8 mouse cellular contexts compared by ENCODE assay signal in genomic region chr15:41193240-41193639, GRCm38 (mm10).
A peak's percentile ranks its signal among the peaks of the same experiment; 100 is the strongest.
DNase-seq lines count a peak whose midpoint lies in the region; ATAC-seq and TF ChIP-seq lines count a peak whose summit lies in the region.

No protein-coding gene starts in this region.

- no peaks in the 10 kb centered on the region for H3K27me3 ChIP-seq in embryonic facial prominence, embryonic 11.5 days (ENCODE audit: control insufficient read depth, insufficient read depth, low read length)
- no peaks in the 10 kb centered on the region for H3K27me3 ChIP-seq in embryonic facial prominence, embryonic 10.5 days (replicated peaks; ENCODE audit: low read depth, poor library complexity, severe bottlenecking)
- no peaks in the 10 kb centered on the region for H3K27me3 ChIP-seq in kidney, adult 2 months (replicated peaks; ENCODE audit: control insufficient read depth, insufficient read depth, low read length)
- H3K27me3 ChIP-seq in stomach, postnatal 0 days (ENCODE audit: control insufficient read depth, insufficient read depth, low read length) = no peaks in the 10 kb centered on the region

- H3K27ac ChIP-seq in embryonic facial prominence, embryonic 11.5 days (replicated peaks; ENCODE audit: low read depth, low read length) = no peak overlapping the region
- H3K27ac ChIP-seq in embryonic facial prominence, embryonic 10.5 days (replicated peaks) = no peak overlapping the region
- no peak overlapping the region for H3K27ac ChIP-seq in kidney, adult 2 months (ENCODE audit: insufficient read depth, low read depth, low read length)
- no peak overlapping the region for H3K27ac ChIP-seq in stomach, postnatal 0 days (replicated peaks)

- H3K9ac ChIP-seq in embryonic facial prominence, embryonic 11.5 days (replicated peaks; ENCODE audit: low read length) = no peak overlapping the region
- no peak overlapping the region for H3K9ac ChIP-seq in stomach, postnatal 0 days (ENCODE audit: low read length)

- H3K4me2 ChIP-seq in embryonic facial prominence, embryonic 11.5 days (ENCODE audit: low read depth, low read length) = no peak overlapping the region
- no peak overlapping the region for H3K4me2 ChIP-seq in stomach, postnatal 0 days (replicated peaks; ENCODE audit: low read depth)

- DNase-seq in embryonic facial prominence, embryonic 11.5 days (ENCODE audit: low spot score) = peak; percentile 61
- DNase-seq in embryonic facial prominence, embryonic 10.5 days (ENCODE audit: low spot score) = no peak
- DNase-seq in thymus, postnatal 25 days = peak; percentile 12
- no peak for DNase-seq in thymus, postnatal 0 days (ENCODE audit: low spot score)
- peak; percentile 58 for DNase-seq in embryo, embryonic 11 days
- peak; percentile 72 for DNase-seq in kidney, adult 2 months
- DNase-seq in left cerebral cortex, postnatal 36 days (ENCODE audit: low spot score in 2 of 2) = peak; percentile 29 to 62
- DNase-seq in stomach, postnatal 0 days (ENCODE audit: low spot score) = no peak

- no peaks in the 10 kb centered on the region for H3K36me3 ChIP-seq in embryonic facial prominence, embryonic 11.5 days (replicated peaks; ENCODE audit: control insufficient read depth, insufficient read depth, low read depth, low read length)
- H3K36me3 ChIP-seq in embryonic facial prominence, embryonic 10.5 days (replicated peaks) = no peaks in the 10 kb centered on the region
- H3K36me3 ChIP-seq in kidney, adult 2 months (ENCODE audit: control insufficient read depth, insufficient read depth, low read length) = no peaks in the 10 kb centered on the region
- no peaks in the 10 kb centered on the region for H3K36me3 ChIP-seq in stomach, postnatal 0 days (ENCODE audit: control insufficient read depth, insufficient read depth, low read length)

- H3K9me3 ChIP-seq in embryonic facial prominence, embryonic 11.5 days (replicated peaks; ENCODE audit: control insufficient read depth, low read length) = no peaks in the 10 kb centered on the region
- H3K9me3 ChIP-seq in embryonic facial prominence, embryonic 10.5 days = no peaks in the 10 kb centered on the region
- H3K9me3 ChIP-seq in stomach, postnatal 0 days (ENCODE audit: control insufficient read depth, low read length) = no peaks in the 10 kb centered on the region

- H3K4me1 ChIP-seq in embryonic facial prominence, embryonic 11.5 days (ENCODE audit: control insufficient read depth, insufficient read depth, low read length) = no peaks in the 10 kb centered on the region
- no peaks in the 10 kb centered on the region for H3K4me1 ChIP-seq in embryonic facial prominence, embryonic 10.5 days
- H3K4me1 ChIP-seq in kidney, adult 2 months (ENCODE audit: control insufficient read depth, insufficient read depth, low read length) = no peaks in the 10 kb centered on the region
- no peaks in the 10 kb centered on the region for H3K4me1 ChIP-seq in stomach, postnatal 0 days (replicated peaks; ENCODE audit: control insufficient read depth, insufficient read depth)

- intact Hi-C loops in left cerebral cortex, postnatal 36 days (cut with DNase I) = loop anchor here (5.0 to 10.0 kb wide), 2 partner anchors 464 to 522 kb away; no protein-coding TSS in a partner anchor

- TF ChIP-seq POLR2A in kidney, adult 2 months (IDR thresholded peaks at IDR 0.05; ENCODE audit: low read depth, low read length) = no peak

- TF ChIP-seq CTCF in kidney, adult 2 months (conservative IDR thresholded peaks at IDR 0.05; ENCODE audit: insufficient read depth, insufficient read length, low read depth, low read length) = peak; percentile 32; the same call in 1 of the 2 replicates
- TF ChIP-seq CTCF in stomach, postnatal 0 days (IDR thresholded peaks at IDR 0.05; ENCODE audit: low read depth) = peak; percentile 75

- no peak overlapping the region for H3K4me3 ChIP-seq in embryonic facial prominence, embryonic 11.5 days (ENCODE audit: low read depth, low read length)
- H3K4me3 ChIP-seq in embryonic facial prominence, embryonic 10.5 days = no peak overlapping the region
- no peak overlapping the region for H3K4me3 ChIP-seq in kidney, adult 2 months (ENCODE audit: insufficient read depth, low read depth, low read length)
- H3K4me3 ChIP-seq in stomach, postnatal 0 days (ENCODE audit: low read depth, low read length) = no peak overlapping the region

- ATAC-seq in embryonic facial prominence, embryonic 11.5 days (replicated peaks; ENCODE audit: insufficient number of reproducible peaks, low FRiP score, low TSS enrichment, low read depth) = no peak
- ATAC-seq in stomach, postnatal 0 days (ENCODE audit: low FRiP score, low TSS enrichment) = no peak

- TF ChIP-seq EP300 in stomach, postnatal 0 days (optimal IDR thresholded peaks at IDR 0.05) = no peak

- 27% methylated on average over 3 of the region's 3 CpGs for WGBS in embryonic facial prominence, embryonic 11.5 days
- WGBS in embryonic facial prominence, embryonic 10.5 days = 35% methylated on average over 3 of the region's 3 CpGs
- WGBS in kidney, adult 2 months = 25% methylated on average over 3 of the region's 3 CpGs
- 21% methylated on average over 3 of the region's 3 CpGs for WGBS in stomach, postnatal 0 days

Comparison
In these comparisons a context has a peak if more than half of its experiments do, and no peak if none do; other contexts are left out.
1. DNase-seq: peak in embryonic facial prominence, embryonic 11.5 days (single experiment), thymus, postnatal 25 days (single experiment), embryo, embryonic 11 days (single experiment), kidney, adult 2 months (single experiment) and left cerebral cortex, postnatal 36 days (2 of 2); none in embryonic facial prominence, embryonic 10.5 days (single experiment), thymus, postnatal 0 days (single experiment) and stomach, postnatal 0 days (single experiment).